Mouse (Mus musculus): ENCODE results near the gene Psma7. TPM values are rescaled to one million over a fixed set of nuclear protein-coding genes. Genes with fewer than 3 reads are reported as not detected.

The Psma7 gene
- polyA plus RNA-seq, 1 experiment from 2014 or later, result 423 TPM

DNA sequence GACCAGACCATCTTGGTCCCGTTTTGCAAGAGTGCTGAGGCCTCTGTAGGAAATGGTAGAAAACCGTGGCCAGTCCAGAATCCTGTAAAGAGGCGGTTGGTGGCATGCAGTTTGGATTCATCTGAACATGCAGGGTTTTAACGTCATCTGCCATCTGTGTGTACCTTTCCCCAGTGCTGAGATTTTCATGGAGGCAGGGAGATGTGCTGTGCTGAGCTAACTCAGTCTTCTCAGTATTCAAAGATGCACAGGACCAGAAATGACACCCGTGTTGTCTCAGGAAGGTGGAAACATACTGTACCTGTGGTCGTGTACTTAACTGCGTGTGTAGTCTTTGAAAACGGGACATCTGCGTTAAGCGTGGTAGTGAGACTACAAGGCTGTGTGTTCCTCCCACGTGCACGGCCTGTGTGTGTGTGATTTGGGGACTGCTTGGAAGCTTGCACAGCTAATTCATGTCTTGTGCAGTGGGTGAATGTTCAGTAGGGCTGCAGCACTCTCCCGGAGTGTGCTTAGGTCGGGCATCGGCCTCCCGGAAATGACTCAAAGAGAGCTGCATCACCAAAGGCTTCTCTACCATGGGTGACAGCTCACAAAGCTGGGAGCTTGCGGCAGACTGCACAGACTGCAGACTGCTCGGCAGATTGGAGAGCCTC lies 5.9 kb upstream of the Psma7 start:
- Histone ChIP-seq H3K4me2 (replicated peaks; ENCODE audit: low read depth) (no peak overlapping the region), H3K27me3 (replicated peaks; ENCODE audit: control insufficient read depth, insufficient read depth, low read length) (no peaks in the 10 kb centered on the region), H3K4me1 (replicated peaks; ENCODE audit: control insufficient read depth, insufficient read depth, low read length) (no peaks in the 10 kb centered on the region), H3K4me3 (ENCODE audit: low read depth, low read length) (no peak overlapping the region), H3K36me3 (ENCODE audit: control insufficient read depth, insufficient read depth) (0 out of 2 replicates have a peak, but pooled peaks cover under 1% of the 10 kb centered on the region), H3K27ac (ENCODE audit: low read depth, low read length) (no peak overlapping the region), H3K9me3 (ENCODE audit: control insufficient read depth) (no peaks in the 10 kb centered on the region), H3K9ac (ENCODE audit: low read depth, low read length) (no peak overlapping the region)
- no peak for TF ChIP-seq CTCF (IDR thresholded peaks at IDR 0.05; ENCODE audit: low read depth)
- WGBS, result 93% methylated on average over 18 of the region's 18 CpGs
- no peak for ATAC-seq

GRCm38 (mm10) chr2:180047580-180047979 lies 5.3 kb upstream of the Psma7 start:
- no peak for ATAC-seq
- no peak for TF ChIP-seq CTCF (IDR thresholded peaks at IDR 0.05; ENCODE audit: low read depth)

GRCm38 (mm10) chr2:180045283-180045682 lies 3.0 kb upstream of the Psma7 start:
- 41% methylated on average over 4 of the region's 4 CpGs for WGBS
- Histone ChIP-seq H3K4me2 (replicated peaks; ENCODE audit: low read depth) (no peak overlapping the region), H3K27me3 (replicated peaks; ENCODE audit: control insufficient read depth, insufficient read depth, low read length) (no peaks in the 10 kb centered on the region), H3K4me1 (replicated peaks; ENCODE audit: control insufficient read depth, insufficient read depth, low read length) (peaks cover 5% of the 10 kb centered on the region; the same call in 1 of the 2 replicates), H3K36me3 (ENCODE audit: control insufficient read depth, insufficient read depth) (no peaks in the 10 kb centered on the region), H3K9ac (ENCODE audit: low read depth, low read length) (no peak overlapping the region), H3K27ac (ENCODE audit: low read depth, low read length) (no peak overlapping the region), H3K9me3 (ENCODE audit: control insufficient read depth) (no peaks in the 10 kb centered on the region), H3K4me3 (ENCODE audit: low read depth, low read length) (no peak overlapping the region)
- no peak for ATAC-seq
- TF ChIP-seq CTCF (IDR thresholded peaks at IDR 0.05; ENCODE audit: low read depth), result peak; percentile 82

More at GRCm38 (mm10) chr2:180047580-180047979, 5.3 kb upstream of the Psma7 start:
- Histone ChIP-seq H3K9me3 (ENCODE audit: control insufficient read depth) (no peaks in the 10 kb centered on the region), H3K4me2 (replicated peaks; ENCODE audit: low read depth) (no peak overlapping the region), H3K4me1 (replicated peaks; ENCODE audit: control insufficient read depth, insufficient read depth, low read length) (no peaks in the 10 kb centered on the region), H3K4me3 (ENCODE audit: low read depth, low read length) (no peak overlapping the region), H3K9ac (ENCODE audit: low read depth, low read length) (no peak overlapping the region), H3K36me3 (ENCODE audit: control insufficient read depth, insufficient read depth) (no peaks in the 10 kb centered on the region), H3K27me3 (replicated peaks; ENCODE audit: control insufficient read depth, insufficient read depth, low read length) (no peaks in the 10 kb centered on the region), H3K27ac (ENCODE audit: low read depth, low read length) (no peak overlapping the region)
- 80% methylated on average over 3 of the region's 3 CpGs for WGBS

DNA sequence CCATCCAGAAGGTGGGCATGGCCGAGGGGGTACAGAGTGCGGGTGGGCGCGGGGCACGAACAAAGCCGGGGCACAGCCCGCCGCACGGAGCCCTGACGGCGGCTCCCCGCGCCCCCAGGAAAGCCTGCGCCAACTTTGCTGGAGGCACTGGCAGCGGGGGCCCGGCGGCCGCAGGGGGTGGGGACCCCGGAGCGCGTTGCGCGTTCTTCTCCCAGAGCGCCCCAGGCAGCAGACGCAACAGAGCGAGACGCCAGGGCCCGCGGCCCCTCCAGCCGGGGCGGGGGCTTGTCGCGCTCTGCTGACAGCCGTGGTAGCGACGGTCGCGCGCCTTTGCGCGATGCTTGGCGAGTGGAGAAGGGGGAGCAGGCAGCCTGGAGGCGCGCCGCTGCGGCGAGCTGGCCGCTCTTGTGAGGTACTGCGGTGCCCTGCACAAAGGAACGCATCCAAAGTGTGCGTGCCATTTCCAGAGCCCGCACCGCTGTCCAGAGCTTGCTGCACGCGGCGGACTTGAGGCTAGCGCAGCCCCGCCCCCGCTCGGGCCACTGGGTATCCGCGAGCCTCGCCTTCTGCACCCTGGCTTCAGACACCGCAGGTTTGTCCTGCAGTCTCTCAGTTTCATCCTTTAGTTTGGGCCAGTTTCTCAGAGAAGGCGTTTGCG lies 754 bp upstream of the Psma7 start:
- under 1% methylated on average over 57 of the region's 66 CpGs for WGBS
- Histone ChIP-seq H3K4me1 (replicated peaks; ENCODE audit: control insufficient read depth, insufficient read depth, low read length) (peaks cover 5% of the 10 kb centered on the region; the same call in 1 of the 2 replicates), H3K36me3 (ENCODE audit: control insufficient read depth, insufficient read depth) (peaks cover 12% of the 10 kb centered on the region), H3K27ac (ENCODE audit: low read depth, low read length) (peak overlapping the region; percentile 89), H3K9me3 (ENCODE audit: control insufficient read depth) (no peaks in the 10 kb centered on the region), H3K4me2 (replicated peaks; ENCODE audit: low read depth) (peak overlapping the region; percentile 98), H3K9ac (ENCODE audit: low read depth, low read length) (peak overlapping the region; percentile 73), H3K4me3 (ENCODE audit: low read depth, low read length) (peak overlapping the region; percentile 99), H3K27me3 (replicated peaks; ENCODE audit: control insufficient read depth, insufficient read depth, low read length) (no peaks in the 10 kb centered on the region)
- TF ChIP-seq CTCF (IDR thresholded peaks at IDR 0.05; ENCODE audit: low read depth), result no peak
- ATAC-seq, result peak; percentile 28

DNA sequence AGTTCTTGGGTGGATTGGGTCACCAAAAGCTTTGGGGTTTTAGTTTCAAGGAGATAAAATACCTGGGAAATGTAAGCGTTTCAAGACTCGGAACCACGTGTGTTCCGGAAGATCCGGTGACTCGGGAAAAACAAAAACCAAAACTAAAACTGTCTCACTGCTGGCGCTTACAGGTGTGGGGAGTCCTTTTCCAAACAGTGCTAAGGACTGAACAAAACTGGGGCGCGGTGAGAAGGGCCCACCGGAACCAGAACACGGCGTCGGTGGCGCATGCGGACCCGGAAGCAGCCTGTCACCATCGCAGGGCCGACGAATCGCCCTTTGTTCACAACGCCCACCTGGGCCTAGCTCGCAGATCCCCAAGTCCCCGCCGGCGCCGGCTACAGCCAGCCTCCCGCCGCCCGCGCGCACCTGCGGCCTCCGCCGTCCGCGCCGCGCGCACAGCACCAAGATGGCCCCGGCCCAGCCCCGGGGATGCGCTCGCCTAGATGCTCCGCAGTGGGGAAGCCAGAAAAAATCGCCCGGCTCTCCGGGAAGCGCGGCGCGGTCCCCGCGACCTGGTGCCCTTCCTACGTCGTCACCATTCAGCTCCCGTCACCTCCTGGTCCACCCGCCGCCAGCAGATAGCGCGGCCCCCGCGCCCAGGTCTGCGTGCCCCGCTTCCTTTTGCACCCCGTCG lies 517 bp downstream of the Psma7 start:
- H3K9ac ChIP-seq (ENCODE audit: low read depth, low read length), result peak overlapping the region; percentile 73
- under 1% methylated on average over 63 of the region's 66 CpGs for WGBS
- peak; percentile 64 for ATAC-seq
- peaks cover 25% of the 10 kb centered on the region for H3K36me3 ChIP-seq (ENCODE audit: control insufficient read depth, insufficient read depth)
- H3K4me2 ChIP-seq (replicated peaks; ENCODE audit: low read depth), result peak overlapping the region; percentile 98
- peak overlapping the region; percentile 89 for H3K27ac ChIP-seq (ENCODE audit: low read depth, low read length)
- peak overlapping the region; percentile 99 for H3K4me3 ChIP-seq (ENCODE audit: low read depth, low read length)
- no peak for TF ChIP-seq CTCF (IDR thresholded peaks at IDR 0.05; ENCODE audit: low read depth)
- no peaks in the 10 kb centered on the region for H3K9me3 ChIP-seq (ENCODE audit: control insufficient read depth)
- no peaks in the 10 kb centered on the region for H3K27me3 ChIP-seq (replicated peaks; ENCODE audit: control insufficient read depth, insufficient read depth, low read length)
- H3K4me1 ChIP-seq (replicated peaks; ENCODE audit: control insufficient read depth, insufficient read depth, low read length), result peaks cover 5% of the 10 kb centered on the region; the same call in 1 of the 2 replicates

DNA sequence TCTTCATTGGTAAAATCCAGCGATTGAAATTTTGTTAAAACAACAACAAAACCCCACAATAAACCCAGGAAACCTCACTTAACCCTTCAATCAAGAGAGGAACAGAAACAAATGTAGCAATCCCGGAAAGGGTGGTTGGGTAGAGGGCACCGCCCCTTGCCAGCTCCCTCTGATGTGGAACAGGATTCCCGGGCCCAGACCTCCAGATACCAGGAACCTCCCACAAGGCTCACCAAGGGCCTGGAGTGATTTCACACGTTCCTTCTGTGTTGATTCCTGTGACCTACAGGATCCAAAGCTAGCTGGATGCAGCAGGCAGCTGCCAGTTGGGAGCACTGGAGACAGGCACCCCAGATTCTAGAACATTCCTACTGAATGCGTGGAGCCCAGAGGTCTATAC lies 1.8 kb downstream of the Psma7 start:
- H3K9ac ChIP-seq (ENCODE audit: low read depth, low read length), result no peak overlapping the region
- 44% methylated on average over 6 of the region's 6 CpGs for WGBS
- H3K36me3 ChIP-seq (ENCODE audit: control insufficient read depth, insufficient read depth), result peaks cover 37% of the 10 kb centered on the region
- no peak overlapping the region for H3K27ac ChIP-seq (ENCODE audit: low read depth, low read length)
- H3K27me3 ChIP-seq (replicated peaks; ENCODE audit: control insufficient read depth, insufficient read depth, low read length), result no peaks in the 10 kb centered on the region
- peak overlapping the region; percentile 98; the same call in 1 of the 2 replicates for H3K4me2 ChIP-seq (replicated peaks; ENCODE audit: low read depth)
- H3K4me3 ChIP-seq (ENCODE audit: low read depth, low read length), result no peak overlapping the region
- peaks cover 5% of the 10 kb centered on the region; the same call in 1 of the 2 replicates for H3K4me1 ChIP-seq (replicated peaks; ENCODE audit: control insufficient read depth, insufficient read depth, low read length)
- no peak for TF ChIP-seq CTCF (IDR thresholded peaks at IDR 0.05; ENCODE audit: low read depth)
- no peak for ATAC-seq
- H3K9me3 ChIP-seq (ENCODE audit: control insufficient read depth), result no peaks in the 10 kb centered on the region

All from intestine, postnatal 0 days (tissue).